Mouse (Mus musculus): ENCODE results near the gene Cacna1c. TPM values are rescaled to one million over a fixed set of nuclear protein-coding genes. Genes with fewer than 3 reads are reported as not detected.

The Cacna1c gene
- polyA plus RNA-seq, 1 experiment from 2014 or later = 4.0 TPM

- no peak for ATAC-seq (ENCODE audit: insufficient read depth, low FRiP score, low read depth)
- Histone ChIP-seq H3K27me3 (replicated peaks) (no peaks in the 10 kb centered on the region), H3K27ac (no peak overlapping the region), H3K9me3 (no peaks in the 10 kb centered on the region), H3K4me1 (no peaks in the 10 kb centered on the region), H3K4me3 (replicated peaks) (no peak overlapping the region), H3K4me2 (no peak overlapping the region), H3K9ac (no peak overlapping the region), H3K36me3 (no peaks in the 10 kb centered on the region)
- 86% methylated on average over 7 of the region's 7 CpGs for WGBS
Observed at GRCm38 (mm10) chr6:119039815-119040214, 156.4 kb downstream of the Cacna1c start.

GRCm38 (mm10) chr6:119039293-119039692 lies 156.9 kb downstream of the Cacna1c start:
- Histone ChIP-seq H3K9me3 (no peaks in the 10 kb centered on the region), H3K27me3 (replicated peaks) (no peaks in the 10 kb centered on the region), H3K4me1 (no peaks in the 10 kb centered on the region), H3K9ac (no peak overlapping the region), H3K27ac (no peak overlapping the region), H3K4me2 (no peak overlapping the region), H3K4me3 (replicated peaks) (no peak overlapping the region), H3K36me3 (no peaks in the 10 kb centered on the region)
- ATAC-seq (ENCODE audit: insufficient read depth, low FRiP score, low read depth) = no peak
- 77% methylated on average over 5 of the region's 5 CpGs for WGBS

GRCm38 (mm10) chr6:119037815-119038214 lies 158.4 kb downstream of the Cacna1c start:
- no peaks in the 10 kb centered on the region for H3K36me3 ChIP-seq
- H3K9ac ChIP-seq = no peak overlapping the region
- WGBS = 48% methylated on average over 6 of the region's 6 CpGs
- ATAC-seq (ENCODE audit: insufficient read depth, low FRiP score, low read depth) = no peak
- no peak overlapping the region for H3K4me2 ChIP-seq
- H3K27ac ChIP-seq = peak overlapping the region; percentile 32
- H3K4me3 ChIP-seq (replicated peaks) = no peak overlapping the region
- H3K27me3 ChIP-seq (replicated peaks) = no peaks in the 10 kb centered on the region
- H3K4me1 ChIP-seq = no peaks in the 10 kb centered on the region
- no peaks in the 10 kb centered on the region for H3K9me3 ChIP-seq

- Histone ChIP-seq H3K36me3 (no peaks in the 10 kb centered on the region), H3K9ac (no peak overlapping the region), H3K4me3 (replicated peaks) (no peak overlapping the region), H3K27me3 (replicated peaks) (no peaks in the 10 kb centered on the region), H3K9me3 (no peaks in the 10 kb centered on the region), H3K27ac (peak overlapping the region; percentile 22; the same call in 1 of the 2 replicates), H3K4me1 (no peaks in the 10 kb centered on the region), H3K4me2 (no peak overlapping the region)
- 67% methylated on average over 2 of the region's 2 CpGs for WGBS
- ATAC-seq (ENCODE audit: insufficient read depth, low FRiP score, low read depth) = no peak
Observed at GRCm38 (mm10) chr6:119037047-119037446, 159.2 kb downstream of the Cacna1c start.

- no peak overlapping the region for H3K4me2 ChIP-seq
- WGBS = 83% methylated on average over 6 of the region's 6 CpGs
- no peak for ATAC-seq (ENCODE audit: insufficient read depth, low FRiP score, low read depth)
- H3K9ac ChIP-seq = no peak overlapping the region
- no peaks in the 10 kb centered on the region for H3K36me3 ChIP-seq
- H3K27ac ChIP-seq = no peak overlapping the region
- H3K27me3 ChIP-seq (replicated peaks) = no peaks in the 10 kb centered on the region
- no peaks in the 10 kb centered on the region for H3K4me1 ChIP-seq
- H3K4me3 ChIP-seq (replicated peaks) = no peak overlapping the region
- no peaks in the 10 kb centered on the region for H3K9me3 ChIP-seq
Observed at GRCm38 (mm10) chr6:119035361-119035760, 160.9 kb downstream of the Cacna1c start.

- no peaks in the 10 kb centered on the region for H3K9me3 ChIP-seq
- H3K4me1 ChIP-seq = no peaks in the 10 kb centered on the region
- no peak overlapping the region for H3K27ac ChIP-seq
- H3K4me3 ChIP-seq (replicated peaks) = no peak overlapping the region
- H3K36me3 ChIP-seq = no peaks in the 10 kb centered on the region
- H3K27me3 ChIP-seq (replicated peaks) = no peaks in the 10 kb centered on the region
- ATAC-seq (ENCODE audit: insufficient read depth, low FRiP score, low read depth) = no peak
- H3K4me2 ChIP-seq = no peak overlapping the region
- 81% methylated on average over 2 of the region's 2 CpGs for WGBS
- H3K9ac ChIP-seq = no peak overlapping the region
Observed at GRCm38 (mm10) chr6:119034947-119035346, 161.3 kb downstream of the Cacna1c start.

- 75% methylated on average over 6 of the region's 6 CpGs for WGBS
- no peak for ATAC-seq (ENCODE audit: insufficient read depth, low FRiP score, low read depth)
- Histone ChIP-seq H3K4me1 (no peaks in the 10 kb centered on the region), H3K27me3 (replicated peaks) (no peaks in the 10 kb centered on the region), H3K9ac (no peak overlapping the region), H3K9me3 (no peaks in the 10 kb centered on the region), H3K27ac (no peak overlapping the region), H3K4me2 (no peak overlapping the region), H3K36me3 (no peaks in the 10 kb centered on the region), H3K4me3 (replicated peaks) (no peak overlapping the region)
Observed at GRCm38 (mm10) chr6:119027880-119028279, 168.3 kb downstream of the Cacna1c start.

- H3K4me1 ChIP-seq = peaks cover 5% of the 10 kb centered on the region; the same call in 1 of the 2 replicates
- H3K9ac ChIP-seq = no peak overlapping the region
- no peaks in the 10 kb centered on the region for H3K36me3 ChIP-seq
- no peak overlapping the region for H3K27ac ChIP-seq
- H3K4me3 ChIP-seq (replicated peaks) = no peak overlapping the region
- H3K9me3 ChIP-seq = no peaks in the 10 kb centered on the region
- 61% methylated on average over 2 of the region's 2 CpGs for WGBS
- H3K27me3 ChIP-seq (replicated peaks) = no peaks in the 10 kb centered on the region
- no peak overlapping the region for H3K4me2 ChIP-seq
- no peak for ATAC-seq (ENCODE audit: insufficient read depth, low FRiP score, low read depth)
Observed at GRCm38 (mm10) chr6:119022850-119023249, 173.4 kb downstream of the Cacna1c start.

- Histone ChIP-seq H3K27ac (peak overlapping the region; percentile 51; the same call in 1 of the 2 replicates), H3K4me1 (peaks cover 5% of the 10 kb centered on the region; the same call in 1 of the 2 replicates), H3K4me3 (replicated peaks) (no peak overlapping the region), H3K36me3 (no peaks in the 10 kb centered on the region), H3K4me2 (no peak overlapping the region), H3K27me3 (replicated peaks) (no peaks in the 10 kb centered on the region), H3K9me3 (no peaks in the 10 kb centered on the region), H3K9ac (no peak overlapping the region)
- 37% methylated on average over 8 of the region's 8 CpGs for WGBS
- ATAC-seq (ENCODE audit: insufficient read depth, low FRiP score, low read depth) = no peak
Observed at GRCm38 (mm10) chr6:119021226-119021625, 175.0 kb downstream of the Cacna1c start.

GRCm38 (mm10) chr6:119018956-119019355 lies 177.3 kb downstream of the Cacna1c start:
- ATAC-seq (ENCODE audit: insufficient read depth, low FRiP score, low read depth) = no peak
- 86% methylated on average over 6 of the region's 6 CpGs for WGBS
- H3K4me1 ChIP-seq = peaks cover 5% of the 10 kb centered on the region; the same call in 1 of the 2 replicates
- H3K36me3 ChIP-seq = no peaks in the 10 kb centered on the region
- no peak overlapping the region for H3K4me2 ChIP-seq
- no peak overlapping the region for H3K27ac ChIP-seq
- no peaks in the 10 kb centered on the region for H3K27me3 ChIP-seq (replicated peaks)
- no peak overlapping the region for H3K4me3 ChIP-seq (replicated peaks)
- no peak overlapping the region for H3K9ac ChIP-seq
- no peaks in the 10 kb centered on the region for H3K9me3 ChIP-seq

GRCm38 (mm10) chr6:119018256-119018655 lies 178.0 kb downstream of the Cacna1c start:
- no peaks in the 10 kb centered on the region for H3K27me3 ChIP-seq (replicated peaks)
- whole genome bisulfite sequencing = 83% methylated on average over 2 of the region's 2 CpGs
- no peaks in the 10 kb centered on the region for H3K9me3 ChIP-seq
- no peak overlapping the region for H3K9ac ChIP-seq
- no peak overlapping the region for H3K27ac ChIP-seq
- no peaks in the 10 kb centered on the region for H3K36me3 ChIP-seq
- no peak for ATAC-seq (ENCODE audit: insufficient read depth, low FRiP score, low read depth)
- H3K4me3 ChIP-seq (replicated peaks) = no peak overlapping the region
- peaks cover 5% of the 10 kb centered on the region; the same call in 1 of the 2 replicates for H3K4me1 ChIP-seq
- no peak overlapping the region for H3K4me2 ChIP-seq

- H3K4me1 ChIP-seq = peaks cover 5% of the 10 kb centered on the region; the same call in 1 of the 2 replicates
- H3K36me3 ChIP-seq = no peaks in the 10 kb centered on the region
- H3K4me3 ChIP-seq (replicated peaks) = no peak overlapping the region
- no peak overlapping the region for H3K27ac ChIP-seq
- H3K9me3 ChIP-seq = no peaks in the 10 kb centered on the region
- no peaks in the 10 kb centered on the region for H3K27me3 ChIP-seq (replicated peaks)
- no peak for ATAC-seq (ENCODE audit: insufficient read depth, low FRiP score, low read depth)
- H3K9ac ChIP-seq = no peak overlapping the region
- 73% methylated on average over 10 of the region's 10 CpGs for WGBS
- no peak overlapping the region for H3K4me2 ChIP-seq
Observed at GRCm38 (mm10) chr6:119017498-119017897, 178.7 kb downstream of the Cacna1c start.

GRCm38 (mm10) chr6:119015346-119015745 lies 180.9 kb downstream of the Cacna1c start:
- no peak overlapping the region for H3K9ac ChIP-seq
- 40% methylated on average over 2 of the region's 2 CpGs for WGBS
- no peaks in the 10 kb centered on the region for H3K36me3 ChIP-seq
- H3K9me3 ChIP-seq = no peaks in the 10 kb centered on the region
- peaks cover 3% of the 10 kb centered on the region; the same call in 1 of the 2 replicates for H3K4me1 ChIP-seq
- no peak overlapping the region for H3K27ac ChIP-seq
- no peak for ATAC-seq (ENCODE audit: insufficient read depth, low FRiP score, low read depth)
- no peak overlapping the region for H3K4me3 ChIP-seq (replicated peaks)
- H3K4me2 ChIP-seq = no peak overlapping the region
- H3K27me3 ChIP-seq (replicated peaks) = no peaks in the 10 kb centered on the region

Measured in stomach, embryonic 15.5 days (tissue).